Mouse (Mus musculus) thymus, adult 2 months (tissue): ENCODE measurements around the gene Sec31a.

Experiments
- CTCF ChIP-seq: fragments of 200-500 bp; IDR thresholded peaks from 2 replicates; pipeline ENCODE4 v1.5.1; 2012; ENCODE audit warnings: mild to moderate bottlenecking, control low read depth, low read length, moderate library complexity, borderline replicate concordance; ENCODE audit not compliant: control insufficient read depth, poor library complexity, insufficient read depth; ENCODE audit errors: extremely low read depth
- POLR2A ChIP-seq: fragments of 200-500 bp; IDR thresholded peaks from 2 replicates; pipeline ENCODE4 v1.6.1; 2012; ENCODE audit warnings: mild to moderate bottlenecking, low read length, control low read depth, moderate library complexity; ENCODE audit not compliant: control insufficient read depth, poor library complexity, insufficient read depth; ENCODE audit errors: extremely low read depth

- no peak for TF ChIP-seq POLR2A
- no peak for TF ChIP-seq CTCF
Measured at GRCm38 (mm10) chr5:100414474-100415196, 1.4 kb downstream of the Sec31a start.
